Mouse (Mus musculus) forebrain, postnatal 0 days (tissue): ENCODE data around the gene Gnaq. TPM values are rescaled to one million over a fixed set of nuclear protein-coding genes. Genes with fewer than 3 reads are reported as not detected.

Experiments
- ATAC-seq: fragments of 200-750 bp; cut with Nextera tagmentation; 2 replicates; pipeline ENCODE4 v1.8.0; 2017; ENCODE audit warnings: mild to moderate bottlenecking, moderate library complexity
- DNase-seq: peaks from one replicate; pipeline ENCODE4 v3.0.0-alpha.2; 2015
- H3K27ac ChIP-seq: fragments of 300-500 bp; sonication (generic); 2 replicates; pipeline ENCODE4 v1.5.1; 2014; ENCODE audit warnings: low read depth, mild to moderate bottlenecking, antibody characterized with exemption, low read length, moderate library complexity, mixed read lengths
- H3K27me3 ChIP-seq: fragments of 300-500 bp; sonication (generic); 2 replicates; pipeline ENCODE4 v1.6.1; 2014; ENCODE audit warnings: mild to moderate bottlenecking, low read length, mixed read lengths; ENCODE audit not compliant: insufficient read depth
- H3K36me3 ChIP-seq: fragments of 300-500 bp; sonication (generic); 2 replicates; pipeline ENCODE4 v1.6.1; 2014; ENCODE audit warnings: mild to moderate bottlenecking, moderate library complexity; ENCODE audit not compliant: insufficient read depth
- H3K4me1 ChIP-seq: fragments of 300-500 bp; sonication (generic); 2 replicates; pipeline ENCODE4 v1.6.1; 2014; ENCODE audit warnings: antibody characterized with exemption; ENCODE audit not compliant: insufficient read depth
- H3K4me2 ChIP-seq: fragments of 300-500 bp; sonication (generic); 2 replicates; pipeline ENCODE4 v1.6.1; 2014; ENCODE audit warnings: low read depth, mild to moderate bottlenecking, moderate library complexity
- H3K4me3 ChIP-seq: fragments of 300-500 bp; sonication (generic); 2 replicates; pipeline ENCODE4 v1.5.1; 2014; ENCODE audit warnings: low read depth, low read length, mixed read lengths
- H3K9ac ChIP-seq: fragments of 300-500 bp; sonication (generic); 2 replicates; pipeline ENCODE4 v1.6.1; 2014; ENCODE audit warnings: mild to moderate bottlenecking
- H3K9me3 ChIP-seq: fragments of 300-500 bp; sonication (generic); 2 replicates; pipeline ENCODE4 v1.6.1; 2016; ENCODE audit warnings: low read length
- CTCF ChIP-seq: sonication (generic); IDR thresholded peaks from 2 replicates; pipeline ENCODE4 v1.5.1; 2016; ENCODE audit warnings: antibody characterized with exemption, control low read depth, low read depth
- WGBS: fragments of 180-500 bp; shearing (Covaris S2); extraction: QIAGEN DNeasy Blood & Tissue Kit; methylation state at CpG from one replicate; pipeline ENCODE4 v1.1.7; 2014; 5-methylcytosine and 5-hydroxymethylcytosine counted together
- polyA plus RNA-seq: library from polyadenylated mRNA; unstranded; fragments of >200 nt; fragmentation: Nextera tagmentation; extraction: Ambion mirVana; gene quantifications from 2 replicates; pipeline ENCODE4 v1.2.1, GENCODE M21; 2015
- total RNA-seq: library from RNA; depleted of rRNA; stranded (reverse); fragments of >200 nt; gene quantifications from 2 replicates; pipeline ENCODE4 v1.2.3, GENCODE M21; 2014

Gnaq gene
- total and polyA plus RNA-seq, 2 experiments from 2014 or later = 94.2 to 143 TPM

GRCm38 (mm10) chr19:16314295-16314821, 181.7 kb downstream of the Gnaq start:
- H3K27ac ChIP-seq = no peak overlapping the region
- H3K4me3 ChIP-seq = no peak overlapping the region
- no peak overlapping the region for H3K9ac ChIP-seq
- no peaks in the 10 kb centered on the region for H3K9me3 ChIP-seq
- no peaks in the 10 kb centered on the region for H3K4me1 ChIP-seq
- WGBS = 12% methylated on average over 4 of the region's 4 CpGs
- no peak for TF ChIP-seq CTCF
- H3K27me3 ChIP-seq = no peaks in the 10 kb centered on the region
- H3K4me2 ChIP-seq = no peak overlapping the region
- DNase-seq (peak; percentile 18), ATAC-seq (no peak)
- no peaks in the 10 kb centered on the region; the same call in 1 of the 2 replicates for H3K36me3 ChIP-seq

GRCm38 (mm10) chr19:16315525-16315924, 182.9 kb downstream of the Gnaq start:
- H3K4me3 ChIP-seq = no peak overlapping the region
- H3K9ac ChIP-seq = no peak overlapping the region
- 94% methylated on average over 4 of the region's 4 CpGs for WGBS
- H3K4me1 ChIP-seq = no peaks in the 10 kb centered on the region
- no peak overlapping the region for H3K27ac ChIP-seq
- no peak overlapping the region for H3K4me2 ChIP-seq
- DNase-seq (no peak), ATAC-seq (no peak)
- H3K27me3 ChIP-seq = no peaks in the 10 kb centered on the region
- H3K9me3 ChIP-seq = no peaks in the 10 kb centered on the region
- H3K36me3 ChIP-seq = no peaks in the 10 kb centered on the region; the same call in 1 of the 2 replicates
- TF ChIP-seq CTCF = no peak

- 76% methylated on average over 14 of the region's 14 CpGs for WGBS
These were observed 185.6 kb downstream of the Gnaq start for GRCm38 (mm10) chr19:16318128-16318811.

GRCm38 (mm10) chr19:16319986-16320385, 187.4 kb downstream of the Gnaq start:
- ATAC-seq = no peak
- Histone ChIP-seq H3K4me2 (no peak overlapping the region), H3K4me3 (no peak overlapping the region), H3K36me3 (no peaks in the 10 kb centered on the region; the same call in 1 of the 2 replicates), H3K9me3 (no peaks in the 10 kb centered on the region), H3K27ac (no peak overlapping the region), H3K4me1 (no peaks in the 10 kb centered on the region), H3K9ac (no peak overlapping the region), H3K27me3 (no peaks in the 10 kb centered on the region)
- DNase-seq = no peak
- TF ChIP-seq CTCF = no peak
- 74% methylated on average over 7 of the region's 7 CpGs for WGBS

More at GRCm38 (mm10) chr19:16318128-16318811, 185.6 kb downstream of the Gnaq start:
- Histone ChIP-seq H3K27me3 (no peaks in the 10 kb centered on the region), H3K9me3 (no peaks in the 10 kb centered on the region), H3K36me3 (no peaks in the 10 kb centered on the region; the same call in 1 of the 2 replicates), H3K4me1 (no peaks in the 10 kb centered on the region), H3K27ac (no peak overlapping the region), H3K4me2 (no peak overlapping the region), H3K9ac (no peak overlapping the region), H3K4me3 (no peak overlapping the region)
- ATAC-seq = no peak
- no peak for DNase-seq
- no peak for TF ChIP-seq CTCF

- Histone ChIP-seq H3K4me3 (no peak overlapping the region), H3K36me3 (no peaks in the 10 kb centered on the region), H3K9ac (no peak overlapping the region), H3K9me3 (no peaks in the 10 kb centered on the region), H3K27ac (no peak overlapping the region), H3K27me3 (no peaks in the 10 kb centered on the region), H3K4me1 (peaks cover 14% of the 10 kb centered on the region), H3K4me2 (no peak overlapping the region)
- TF ChIP-seq CTCF = no peak
- DNase-seq (no peak), ATAC-seq (no peak)
- WGBS = 93% methylated on average over 6 of the region's 6 CpGs
These were observed 190.4 kb downstream of the Gnaq start for GRCm38 (mm10) chr19:16322986-16323385.

- no peak overlapping the region for H3K4me3 ChIP-seq
- H3K27me3 ChIP-seq = no peaks in the 10 kb centered on the region
- peaks cover 22% of the 10 kb centered on the region for H3K4me1 ChIP-seq
- H3K4me2 ChIP-seq = no peak overlapping the region
- no peak overlapping the region for H3K9ac ChIP-seq
- DNase-seq (no peak), ATAC-seq (no peak)
- WGBS = 86% methylated on average over 3 of the region's 3 CpGs
- no peak overlapping the region for H3K27ac ChIP-seq
- 0 out of 2 replicates have a peak, but pooled peaks have one; percentile 5 for TF ChIP-seq CTCF
- H3K36me3 ChIP-seq = no peaks in the 10 kb centered on the region
- no peaks in the 10 kb centered on the region for H3K9me3 ChIP-seq
These were observed 191.6 kb downstream of the Gnaq start for GRCm38 (mm10) chr19:16324239-16324638.

GRCm38 (mm10) chr19:16325911-16326310, 193.3 kb downstream of the Gnaq start:
- 48% methylated on average over 8 of the region's 8 CpGs for WGBS
- no peaks in the 10 kb centered on the region for H3K27me3 ChIP-seq
- no peaks in the 10 kb centered on the region for H3K9me3 ChIP-seq
- no peak for TF ChIP-seq CTCF
- no peak overlapping the region for H3K9ac ChIP-seq
- peaks cover 22% of the 10 kb centered on the region for H3K4me1 ChIP-seq
- no peak overlapping the region for H3K4me2 ChIP-seq
- H3K36me3 ChIP-seq = no peaks in the 10 kb centered on the region
- ATAC-seq = no peak
- H3K27ac ChIP-seq = no peak overlapping the region
- H3K4me3 ChIP-seq = no peak overlapping the region
- DNase-seq = no peak
